Mouse (Mus musculus) ES-E14 (cell line): ENCODE measurements around the gene Vmn2r81. TPM values are rescaled to one million over a fixed set of nuclear protein-coding genes. Genes with fewer than 3 reads are reported as not detected.
A peak's percentile ranks its signal among the peaks of the same experiment; 100 is the strongest.
"Not testable (repeated sequence)": the region's sequence is repeated elsewhere in the genome, so short reads cannot be mapped to it uniquely, and the experiment has no call there.

Experiments used
- DNase-seq: peaks from one replicate; pipeline ENCODE4 v3.0.0-alpha.2; 2013; ENCODE audit warnings: low read depth, low spot score
- H3K27ac ChIP-seq: 2 replicates; pipeline ENCODE4 v1.5.1; 2012; ENCODE audit warnings: low read depth, mild to moderate bottlenecking, low read length, moderate library complexity, mixed read lengths; ENCODE audit not compliant: poor library complexity, insufficient read depth, severe bottlenecking
- H3K36me3 ChIP-seq: 2 replicates; pipeline ENCODE4 v1.6.1; 2012; ENCODE audit warnings: mild to moderate bottlenecking, low read length, moderate library complexity, mixed read lengths; ENCODE audit not compliant: control insufficient read depth, poor library complexity, insufficient read depth, severe bottlenecking
- H3K4me1 ChIP-seq, 2 experiments: fragments of 150-350 bp in 1 of 2; sonication (generic) in 1 of 2; 2 replicates each; pipeline ENCODE4 v1.6.1; 2012; ENCODE audit warnings: low read length in 2 of 2, mild to moderate bottlenecking in 1 of 2, mixed read lengths in 1 of 2; ENCODE audit not compliant: control insufficient read depth in 2 of 2, insufficient read depth in 2 of 2, poor library complexity in 1 of 2
- H3K4me3 ChIP-seq, 2 experiments: fragments of 150-350 bp in 1 of 2; sonication (generic) in 1 of 2; 2 replicates each; pipeline ENCODE4 v1.5.1; 2012; ENCODE audit warnings: low read length in 2 of 2, low read depth in 1 of 2, mild to moderate bottlenecking in 1 of 2, mixed read lengths in 1 of 2; ENCODE audit not compliant: insufficient read depth in 1 of 2, poor library complexity in 1 of 2, severe bottlenecking in 1 of 2
- H3K9ac ChIP-seq: 2 replicates; pipeline ENCODE4 v1.6.1; 2012; ENCODE audit warnings: low read depth, mild to moderate bottlenecking, low read length, mixed read lengths; ENCODE audit not compliant: poor library complexity, insufficient read depth, severe bottlenecking
- H3K9me3 ChIP-seq: fragments of 150-350 bp; sonication (generic); 2 replicates; pipeline ENCODE4 v1.6.1; 2012; ENCODE audit warnings: low read depth, mild to moderate bottlenecking, low read length; ENCODE audit not compliant: control insufficient read depth, insufficient read depth
- CHD2 ChIP-seq: IDR thresholded peaks from 2 replicates; pipeline ENCODE4 v1.6.1; 2014; ENCODE audit warnings: mild to moderate bottlenecking, low read depth, low read length, inconsistent platforms
- HCFC1 ChIP-seq: IDR thresholded peaks from 2 replicates; pipeline ENCODE4 v1.6.1; 2012; ENCODE audit warnings: low read length, inconsistent platforms, borderline replicate concordance; ENCODE audit not compliant: insufficient read depth
- MAFK ChIP-seq: IDR thresholded peaks from 2 replicates; pipeline ENCODE4 v1.6.1; 2014; ENCODE audit warnings: mild to moderate bottlenecking, low read depth, low read length, inconsistent platforms; ENCODE audit not compliant: insufficient read depth
- ZC3H11A ChIP-seq: IDR thresholded peaks from 2 replicates; pipeline ENCODE4 v1.6.1; 2012; ENCODE audit warnings: low read depth, mild to moderate bottlenecking, inconsistent platforms, low read length, borderline replicate concordance
- ZNF384 ChIP-seq: IDR thresholded peaks from 2 replicates; pipeline ENCODE4 v1.6.1; 2012; ENCODE audit warnings: low read depth, low read length, inconsistent platforms
- in situ Hi-C, 2 experiments: fragments of 600-800 bp; cut with MboI; formaldehyde crosslinking; loops; one replicate each; pipeline ENCODE4 v1.15.1; 2025; ENCODE audit warnings: low sequenced_read_pairs in 2 of 2, inconsistent platforms in 1 of 2; ENCODE audit not compliant: unreplicated experiment in 2 of 2
- total RNA-seq: library from RNA; depleted of rRNA; stranded (reverse); fragments of 300-350 nt; gene quantifications from 2 replicates; pipeline ENCODE4 v1.2.3, GENCODE M21; 2012; rRNA removed

Vmn2r81 gene
- not detected in 2 replicates for total RNA-seq

- H3K9me3 ChIP-seq, H3K27ac ChIP-seq, H3K4me1 ChIP-seq, H3K9ac ChIP-seq, DNase-seq, H3K36me3 ChIP-seq, in situ Hi-C loops, H3K4me3 ChIP-seq: not testable (repeated sequence)
These were observed at the start of gene Vmn2r81 for GRCm38 (mm10) chr10:79247392-79247791. Vmn2r81 (plus strand) TSS chr10:79247692.

- peak; percentile 61 for DNase-seq
- H3K36me3 ChIP-seq, H3K4me1 ChIP-seq, H3K9me3 ChIP-seq, H3K4me3 ChIP-seq, H3K9ac ChIP-seq, in situ Hi-C loops: not testable (repeated sequence)
- H3K27ac ChIP-seq: peak overlapping the region; percentile 50; the same call in 1 of the 2 replicates
These were observed 47.5 kb upstream of the Vmn2r81 start for GRCm38 (mm10) chr10:79199973-79200372.

- no peaks in the 10 kb centered on the region for H3K4me1 ChIP-seq
- TF ChIP-seq ZC3H11A (no peak), ZNF384 (no peak), MAFK (no peak), CHD2 (no peak), HCFC1 (no peak)
- no peak overlapping the region for H3K27ac ChIP-seq
- H3K4me3 ChIP-seq: no peak overlapping the region
- no peaks in the 10 kb centered on the region for H3K36me3 ChIP-seq
- DNase-seq: no peak
- H3K9ac ChIP-seq: no peak overlapping the region
- H3K9me3 ChIP-seq: no peaks in the 10 kb centered on the region
- in situ Hi-C loops: no loop called here
These were observed 27.1 kb upstream of the Vmn2r81 start for GRCm38 (mm10) chr10:79220432-79220831.

- H3K36me3 ChIP-seq: no peaks in the 10 kb centered on the region
- H3K4me3 ChIP-seq: no peak overlapping the region
- H3K27ac ChIP-seq: no peak overlapping the region
- TF ChIP-seq ZNF384 (no peak), HCFC1 (no peak), ZC3H11A (no peak), MAFK (no peak), CHD2 (no peak)
- H3K9ac ChIP-seq: no peak overlapping the region
- in situ Hi-C loops: no loop called here
- no peaks in the 10 kb centered on the region for H3K4me1 ChIP-seq
- H3K9me3 ChIP-seq: no peaks in the 10 kb centered on the region
- DNase-seq: no peak
These were observed 25.9 kb upstream of the Vmn2r81 start for GRCm38 (mm10) chr10:79221606-79222005.

GRCm38 (mm10) chr10:79222214-79222613, 25.3 kb upstream of the Vmn2r81 start:
- TF ChIP-seq CHD2 (no peak), MAFK (no peak), HCFC1 (no peak), ZC3H11A (no peak), ZNF384 (no peak)
- Histone ChIP-seq H3K27ac (no peak overlapping the region), H3K9me3 (no peaks in the 10 kb centered on the region), H3K4me3 (no peak overlapping the region), H3K36me3 (no peaks in the 10 kb centered on the region), H3K4me1 (no peaks in the 10 kb centered on the region), H3K9ac (no peak overlapping the region)
- DNase-seq: no peak
- in situ Hi-C loops: no loop called here

- DNase-seq, H3K36me3 ChIP-seq, H3K9ac ChIP-seq, H3K4me1 ChIP-seq, H3K9me3 ChIP-seq, H3K27ac ChIP-seq, in situ Hi-C loops: not testable (repeated sequence)
- 0 out of 4 replicates have a peak overlapping the region, but pooled peaks of 1 of the 2 experiments have one; percentile 50 for H3K4me3 ChIP-seq
These were observed 74.7 kb downstream of the Vmn2r81 start for GRCm38 (mm10) chr10:79322033-79322736.
